Mouse (Mus musculus) cerebellum, adult 8-10 months (tissue): ENCODE measurements around the gene Vps41.

Experiments used
- DNase-seq: peaks from one replicate; pipeline ENCODE4 v3.0.0; 2022

The Vps41 gene

GRCm38 (mm10) chr13:18797555-18797954 lies 80.5 kb downstream of the Vps41 start:
- no peak for DNase-seq

GRCm38 (mm10) chr13:18800434-18800833 lies 83.3 kb downstream of the Vps41 start:
- no peak for DNase-seq

- no peak for DNase-seq
These were observed 92.4 kb downstream of the Vps41 start for GRCm38 (mm10) chr13:18809465-18809864.

- peak; percentile 68 for DNase-seq
These were observed 93.0 kb downstream of the Vps41 start for GRCm38 (mm10) chr13:18809978-18810675.

- DNase-seq: no peak
These were observed 107.5 kb downstream of the Vps41 start for GRCm38 (mm10) chr13:18824420-18825123.

GRCm38 (mm10) chr13:18827029-18827428 lies 109.9 kb downstream of the Vps41 start:
- no peak for DNase-seq

- DNase-seq: no peak
These were observed 113.4 kb downstream of the Vps41 start for GRCm38 (mm10) chr13:18830486-18830885.

GRCm38 (mm10) chr13:18839231-18839630 lies 122.1 kb downstream of the Vps41 start:
- DNase-seq: no peak

GRCm38 (mm10) chr13:18840366-18840765 lies 123.3 kb downstream of the Vps41 start:
- no peak for DNase-seq

- DNase-seq: no peak
These were observed 123.9 kb downstream of the Vps41 start for GRCm38 (mm10) chr13:18841019-18841418.

- no peak for DNase-seq
These were observed 124.7 kb downstream of the Vps41 start for GRCm38 (mm10) chr13:18841752-18842282.

- no peak for DNase-seq
These were observed 125.5 kb downstream of the Vps41 start for GRCm38 (mm10) chr13:18842556-18842955.

GRCm38 (mm10) chr13:18843546-18843945 lies 126.5 kb downstream of the Vps41 start:
- no peak for DNase-seq

- no peak for DNase-seq
These were observed 130.3 kb downstream of the Vps41 start for GRCm38 (mm10) chr13:18847386-18847785.

GRCm38 (mm10) chr13:18849563-18849962 lies 132.5 kb downstream of the Vps41 start:
- DNase-seq: no peak

GRCm38 (mm10) chr13:18851182-18851581 lies 134.1 kb downstream of the Vps41 start:
- no peak for DNase-seq

- DNase-seq: no peak
These were observed 135.6 kb downstream of the Vps41 start for GRCm38 (mm10) chr13:18852718-18853117.

- no peak for DNase-seq
These were observed 139.1 kb downstream of the Vps41 start for GRCm38 (mm10) chr13:18856026-18856802.

- DNase-seq: no peak
These were observed 141.1 kb downstream of the Vps41 start for GRCm38 (mm10) chr13:18858183-18858582.

GRCm38 (mm10) chr13:18859389-18859788 lies 142.3 kb downstream of the Vps41 start:
- no peak for DNase-seq

GRCm38 (mm10) chr13:18868030-18868490 lies 151.0 kb downstream of the Vps41 start:
- DNase-seq: peak; percentile 28

GRCm38 (mm10) chr13:18868825-18869224 lies 151.7 kb downstream of the Vps41 start:
- DNase-seq: no peak

- DNase-seq: no peak
These were observed 158.2 kb downstream of the Vps41 start for GRCm38 (mm10) chr13:18875321-18875720.
